12 mouse cellular contexts compared by ENCODE assay signal in genomic region chr12:70118721-70119345, GRCm38 (mm10). TPM values are rescaled to one million over a fixed set of nuclear protein-coding genes. Genes with fewer than 3 reads are reported as not detected.
DNase-seq lines count a peak whose midpoint lies in the region; ATAC-seq and TF ChIP-seq lines count a peak whose summit lies in the region.
"Had no signal": no experiment of that assay in that cellular context is flagged by ENCODE, and none has a peak within 500 bp of the region (broad histone marks: within the 10 kb centered on the region; RNA-seq: fewer than 3 reads in every experiment).

No protein-coding gene starts in this region.

- 88% methylated on average over 10 of the region's 10 CpGs for WGBS in heart, adult 2 months
- 51% methylated on average over 10 of the region's 10 CpGs for WGBS in forebrain, postnatal 0 days

- no peak overlapping the region for H3K9ac ChIP-seq in heart, adult 2 months (ENCODE audit: low read depth, low read length)
- H3K9ac ChIP-seq in forebrain, postnatal 0 days, result no peak overlapping the region
- H3K9ac ChIP-seq: embryonic facial prominence, embryonic 13.5 days had no signal

- H3K9me3 ChIP-seq in forebrain, postnatal 0 days (ENCODE audit: low read length), result no peaks in the 10 kb centered on the region
- H3K9me3 ChIP-seq: embryonic facial prominence, embryonic 13.5 days had no signal

- peak; percentile 92 for ATAC-seq in forebrain, postnatal 0 days

- no peak for TF ChIP-seq EP300 in heart, adult 2 months (IDR thresholded peaks at IDR 0.05; ENCODE audit: insufficient read depth, low read depth, low read length)

- H3K4me2 ChIP-seq in forebrain, postnatal 0 days (ENCODE audit: low read depth), result no peak overlapping the region
- H3K4me2 ChIP-seq: embryonic facial prominence, embryonic 13.5 days had no signal

- no peak for DNase-seq in heart, adult 2 months
- DNase-seq in heart, adult 18-20 months, result no peak
- peak; percentile 78 for DNase-seq in brain, embryonic 18.5 days (ENCODE audit: low read depth, low spot score)
- DNase-seq in forebrain, postnatal 0 days, result peak; percentile 87
- DNase-seq in left cerebral cortex, postnatal 14 days (ENCODE audit: low spot score in 2 of 2), result peak; percentile 54 to 84
- no peak for DNase-seq in urinary bladder, postnatal 25 days (ENCODE audit: low spot score)
- no peak for DNase-seq in heart, adult 9 months (ENCODE audit: low spot score in 2 of 2)
- DNase-seq in thymus, postnatal 10 days (ENCODE audit: low spot score in 2 of 2), result no peak

- no peaks in the 10 kb centered on the region for H3K36me3 ChIP-seq in heart, adult 2 months (ENCODE audit: control insufficient read depth, insufficient read depth, low read length)
- no peaks in the 10 kb centered on the region for H3K36me3 ChIP-seq in forebrain, postnatal 0 days (ENCODE audit: insufficient read depth)
- H3K36me3 ChIP-seq: embryonic facial prominence, embryonic 13.5 days had no signal

- 0 out of 2 replicates have a peak, but pooled peaks have one; percentile 11 for TF ChIP-seq CTCF in heart, adult 2 months (IDR thresholded peaks at IDR 0.05)
- TF ChIP-seq CTCF in forebrain, postnatal 0 days (IDR thresholded peaks at IDR 0.05; ENCODE audit: low read depth), result peak; percentile 30; the same call in 1 of the 2 replicates

- H3K27me3 ChIP-seq in heart, adult 2 months (ENCODE audit: control insufficient read depth, insufficient read depth, low read length), result no peaks in the 10 kb centered on the region
- no peaks in the 10 kb centered on the region for H3K27me3 ChIP-seq in forebrain, postnatal 0 days (ENCODE audit: insufficient read depth, low read length)
- H3K27me3 ChIP-seq: embryonic facial prominence, embryonic 13.5 days had no signal

- no peak overlapping the region for H3K27ac ChIP-seq in heart, adult 2 months
- peak overlapping the region; percentile 70 for H3K27ac ChIP-seq in forebrain, postnatal 0 days (ENCODE audit: low read depth, low read length)
- H3K27ac ChIP-seq: embryonic facial prominence, embryonic 13.5 days had no signal

- no peak for TF ChIP-seq POLR2A in heart, adult 2 months (IDR thresholded peaks at IDR 0.05; ENCODE audit: insufficient read depth, low read depth, low read length)

- H3K4me3 ChIP-seq in heart, adult 2 months, result no peak overlapping the region
- no peak overlapping the region for H3K4me3 ChIP-seq in forebrain, postnatal 0 days (ENCODE audit: low read depth, low read length)
- H3K4me3 ChIP-seq: embryonic facial prominence, embryonic 13.5 days had no signal

- intact Hi-C loops in heart, adult 2 months (cut with DNase I), result no loop called here
- intact Hi-C loops in left cerebral cortex, postnatal 14 days (cut with DNase I), result no loop called here

- H3K4me1 ChIP-seq in heart, adult 2 months (ENCODE audit: control insufficient read depth, insufficient read depth, low read length), result no peaks in the 10 kb centered on the region
- 0 out of 2 replicates have a peak, but pooled peaks cover 4% of the 10 kb centered on the region for H3K4me1 ChIP-seq in forebrain, postnatal 0 days (ENCODE audit: insufficient read depth)
- H3K4me1 ChIP-seq: embryonic facial prominence, embryonic 13.5 days had no signal

- no peaks in the 10 kb centered on the region for H3K79me2 ChIP-seq in heart, adult 2 months (replicated peaks; ENCODE audit: control insufficient read depth, insufficient read depth, low read length)

RNA-seq across cellular contexts. Expression of gene Nin, which starts 5.3 kb away (rescaled TPM):
- 10 to 100 TPM; 13.7 to 17.3 TPM for total RNA-seq in heart, adult 2 months (2021)
- polyA plus RNA-seq in heart, adult 2 months (2012; rRNA removed), result 4.5 and 9.3 TPM in 2 replicates
- 10 to 100 TPM; 14.2 to 18.8 TPM for total RNA-seq in heart, adult 18-20 months (2021)
- 28.4 and 36.9 TPM in 2 replicates for total RNA-seq in forebrain, postnatal 0 days (2014; rRNA removed)
- 5.6 and 8.5 TPM in 2 replicates for polyA plus RNA-seq in forebrain, postnatal 0 days (2015; fragmentation: Nextera tagmentation; extraction: Ambion mirVana)
- 10 to 100 TPM; 44.5 to 53.7 TPM for total RNA-seq in left cerebral cortex, postnatal 14 days (2021)

RNA-seq across cellular contexts. Expression of gene Abhd12b, which starts 35.1 kb away (rescaled TPM):
- not detected for total RNA-seq in heart, adult 2 months (2021)
- polyA plus RNA-seq in heart, adult 2 months (2012; rRNA removed), result not detected in 2 replicates
- not detected for total RNA-seq in heart, adult 18-20 months (2021)
- 0.08 TPM in 1 of 2 replicates, not detected in the other for total RNA-seq in forebrain, postnatal 0 days (2014; rRNA removed)
- polyA plus RNA-seq in forebrain, postnatal 0 days (2015; fragmentation: Nextera tagmentation; extraction: Ambion mirVana), result 0.13 TPM in 1 of 2 replicates, not detected in the other
- not detected for total RNA-seq in left cerebral cortex, postnatal 14 days (2021)
- polyA plus RNA-seq: heart, embryonic 14.5 days; large intestine, adult 2 months; lung, embryonic 16.5 days had no signal

Comparison
In these comparisons a context has a peak if more than half of its experiments do, and no peak if none do; other contexts are left out.
1. DNase-seq: peak in brain, embryonic 18.5 days (single experiment), forebrain, postnatal 0 days (single experiment) and left cerebral cortex, postnatal 14 days (2 of 2); none in heart, adult 2 months (0 of 2), heart, adult 18-20 months (0 of 2), urinary bladder, postnatal 25 days (single experiment), heart, adult 9 months (0 of 2) and thymus, postnatal 10 days (0 of 2).